Mouse (Mus musculus) right cerebral cortex, adult 2 months (tissue): ENCODE data around the gene Gm10663.

Experiments used
- DNase-seq, 2 experiments: peaks; one replicate each; pipeline ENCODE4 v3.0.0; 2021 to 2022; ENCODE audit warnings: low spot score in 2 of 2

Gene Gm10663

GRCm38 (mm10) chr8:65087711-65088110, 12.9 kb downstream of the Gm10663 start:
- no peak for DNase-seq

GRCm38 (mm10) chr8:65088120-65088519, 13.3 kb downstream of the Gm10663 start:
- DNase-seq, result no peak

- no peak for DNase-seq
Observed at GRCm38 (mm10) chr8:65089781-65090180, 14.9 kb downstream of the Gm10663 start.

DNA sequence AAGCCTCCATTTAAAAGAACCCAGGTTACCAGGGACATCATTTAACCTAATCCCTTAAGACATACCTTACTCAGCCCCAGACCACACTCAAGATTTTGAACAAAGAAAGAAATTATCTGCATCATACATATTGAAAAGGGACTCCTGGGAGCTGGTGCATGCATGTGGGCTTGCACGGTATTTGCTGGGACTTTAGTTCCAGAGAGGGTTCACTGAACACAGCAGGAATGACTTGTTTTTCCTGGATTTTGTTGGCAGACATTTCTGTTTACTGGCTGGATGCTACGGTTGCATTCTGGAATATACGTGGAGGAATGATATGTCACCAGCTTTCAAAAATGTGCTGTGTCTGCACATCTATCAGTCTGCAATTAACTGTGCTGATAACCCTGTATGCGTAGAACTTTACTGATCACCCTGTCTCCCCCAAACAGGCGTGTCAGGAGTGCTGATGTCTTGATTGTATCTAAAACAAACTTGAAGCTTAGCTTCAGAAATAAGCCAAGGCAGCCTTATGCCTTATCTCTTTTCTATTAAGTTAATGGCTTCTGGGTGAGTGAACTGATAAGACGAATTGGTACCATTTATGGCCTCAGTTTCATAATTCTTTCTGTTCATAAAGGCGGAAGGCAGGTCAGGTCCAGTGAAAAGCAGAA, 23.1 kb downstream of the Gm10663 start:
- DNase-seq, result no peak

DNA sequence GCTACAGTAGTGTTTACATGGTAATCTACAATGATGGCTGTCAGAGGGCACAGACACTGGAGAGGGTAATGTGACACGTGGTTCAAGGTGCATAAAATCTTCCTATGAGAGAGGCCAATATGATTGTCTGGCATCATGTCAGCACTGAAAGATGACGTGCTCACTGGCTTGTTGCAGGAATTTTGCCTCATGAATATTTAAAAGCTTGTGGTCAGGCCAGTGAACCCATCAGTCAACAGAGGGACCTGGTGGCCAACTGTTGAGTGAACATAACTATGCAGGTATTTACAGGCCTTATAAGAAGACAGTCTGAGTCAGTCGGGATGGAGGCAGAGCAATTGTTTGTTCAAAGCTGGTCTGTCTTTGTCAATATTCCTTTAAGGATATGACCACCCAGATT, 24.9 kb downstream of the Gm10663 start:
- no peak for DNase-seq

- no peak for DNase-seq
Observed at GRCm38 (mm10) chr8:65103632-65104031, 28.8 kb downstream of the Gm10663 start.

- no peak for DNase-seq
Observed at GRCm38 (mm10) chr8:65104041-65104440, 29.2 kb downstream of the Gm10663 start.

DNA sequence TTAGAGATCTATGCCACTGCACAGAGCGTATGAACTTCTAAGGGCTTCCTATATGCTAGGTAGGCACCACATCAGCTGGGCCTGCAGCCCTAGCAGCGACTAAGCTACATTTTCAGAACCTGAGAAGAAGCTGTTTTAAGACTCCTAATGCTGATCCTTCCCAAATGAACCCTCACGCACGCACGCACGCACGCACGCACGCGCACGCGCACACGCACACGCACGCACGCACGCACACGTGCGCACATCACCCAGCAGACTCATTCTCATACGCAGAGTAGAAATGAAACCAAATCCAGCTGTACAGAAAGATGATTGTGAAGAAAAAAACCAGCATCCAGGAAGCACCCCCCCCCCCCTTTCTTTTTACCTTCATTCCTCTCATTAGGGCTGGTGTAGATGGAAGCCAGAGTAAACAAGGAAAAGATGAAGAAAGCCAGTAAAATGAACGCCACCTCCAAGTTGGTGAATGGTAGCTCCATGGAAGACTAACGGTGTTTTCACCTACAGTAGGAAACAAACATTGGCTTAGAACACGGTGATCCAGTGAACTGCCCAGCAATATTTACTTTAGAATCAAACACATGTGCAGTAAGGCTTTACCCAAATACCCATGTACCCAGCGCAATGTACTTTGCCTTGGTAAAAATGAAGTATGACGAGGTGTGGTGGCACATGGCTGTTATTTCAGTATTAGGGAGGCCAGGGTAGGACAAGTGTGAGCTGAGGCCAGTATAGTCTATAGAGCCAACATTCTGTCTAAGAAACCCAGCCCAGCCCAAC, 33.3 kb downstream of the Gm10663 start:
- no peak for DNase-seq

DNA sequence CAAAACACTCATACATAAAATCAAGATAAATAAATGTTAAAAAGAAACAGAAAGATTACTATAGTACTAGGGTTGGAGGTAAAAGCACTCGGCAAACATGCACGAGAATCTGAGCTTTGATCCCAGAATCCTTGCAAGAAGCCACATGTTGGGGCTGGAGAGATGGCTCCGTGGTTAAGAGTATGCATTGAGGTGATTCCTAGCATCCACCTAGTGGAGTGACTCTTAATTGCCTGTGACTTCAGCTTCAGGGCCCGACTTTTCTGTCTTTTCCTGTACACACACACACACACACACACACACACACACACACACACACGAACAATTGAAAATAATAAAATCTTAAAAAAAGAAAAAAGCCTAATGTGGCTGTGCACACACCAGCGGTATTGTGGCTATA, 34.1 kb downstream of the Gm10663 start:
- no peak for DNase-seq

- peak; percentile 73 to 77 for DNase-seq
Observed at GRCm38 (mm10) chr8:65110285-65110691, 35.5 kb downstream of the Gm10663 start.

- no peak for DNase-seq
Observed at GRCm38 (mm10) chr8:65112092-65112491, 37.3 kb downstream of the Gm10663 start.

DNA sequence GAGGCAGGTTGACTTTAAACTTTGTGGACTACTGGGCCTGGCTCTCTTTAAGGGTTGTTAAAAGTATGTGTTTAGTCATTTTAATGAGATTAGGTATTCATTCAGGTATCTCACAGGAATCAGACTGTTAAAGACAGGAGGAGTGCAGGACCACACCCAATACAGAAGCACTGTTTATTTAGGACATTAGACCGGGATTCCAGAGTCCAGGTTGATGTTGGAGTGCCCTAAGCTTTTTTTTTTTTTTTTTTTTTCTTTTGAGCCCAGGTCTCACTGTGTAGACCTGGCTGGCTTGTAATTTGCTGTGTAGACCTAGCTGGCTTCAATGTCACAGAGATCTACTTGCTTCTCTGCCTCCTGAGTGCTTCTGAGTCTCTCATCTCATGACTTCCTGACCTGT, 51.2 kb downstream of the Gm10663 start:
- DNase-seq, result no peak

DNA sequence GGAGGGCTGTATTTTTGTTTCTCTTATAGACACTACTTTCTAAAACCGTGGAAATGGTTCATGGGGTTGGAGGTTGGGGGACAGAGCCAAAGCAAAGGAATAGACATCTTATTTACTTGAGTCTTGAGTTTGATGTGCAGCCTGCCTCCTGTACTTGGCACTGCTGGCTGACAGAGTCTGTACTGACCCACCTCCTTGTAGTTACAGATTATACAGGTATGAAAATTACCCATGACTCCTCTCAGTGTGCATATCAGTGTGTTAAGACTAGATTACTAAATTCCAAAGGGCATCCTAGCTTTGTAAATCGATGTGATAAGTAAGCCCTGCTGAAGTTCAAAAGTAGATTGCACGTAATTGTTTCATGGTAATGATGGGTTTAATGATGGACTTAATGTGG, 51.6 kb downstream of the Gm10663 start:
- DNase-seq, result no peak
